Mouse (Mus musculus) retina, adult 2 months (tissue): ENCODE data around the gene Zfp968.
"Not testable (repeated sequence)": the region's sequence is repeated elsewhere in the genome, so short reads cannot be mapped to it uniquely, and the experiment has no call there.

Experiments
- DNase-seq: peaks from one replicate; pipeline ENCODE4 v3.0.0-alpha.2; 2012; ENCODE audit warnings: low read depth, low spot score

Zfp968 gene

GRCm38 (mm10) chr2:175372136-175372535 lies at the start of gene Zfp968:
Gene Zfp968 (plus strand): TSS chr2:175372436.
- DNase-seq = not testable (repeated sequence)

DNA sequence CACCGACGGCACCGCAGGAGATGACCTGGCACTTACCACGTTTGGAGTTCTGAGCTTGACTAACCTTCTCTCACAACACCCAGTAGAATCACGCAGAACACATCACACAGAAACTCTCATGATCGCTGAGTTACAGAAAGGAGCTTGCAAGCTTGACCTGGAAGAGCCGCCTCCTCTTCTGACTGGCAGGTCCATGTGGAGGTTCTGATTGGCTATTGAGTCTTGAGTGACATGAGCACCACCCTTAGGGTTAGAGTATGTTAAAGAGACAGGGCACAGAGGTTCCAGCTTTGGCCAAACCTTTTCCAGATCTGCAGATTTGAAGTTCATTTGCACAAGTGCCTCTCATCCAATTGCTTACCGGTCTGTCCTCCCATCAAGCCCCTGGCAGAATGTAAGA lies 34.1 kb upstream of the Zfp968 start, which contains the start of gene Gm4631:
Gene Gm4631 (minus strand): TSS at position 101 of the 400 bp plus-strand sequence.
- not testable (repeated sequence) for DNase-seq
